Mouse (Mus musculus): ENCODE measurements around the gene Xrcc5.

GRCm38 (mm10) chr1:72434510-72434909 is 127.3 kb downstream of the Xrcc5 start:
- TF ChIP-seq CTCF (IDR thresholded peaks at IDR 0.05; ENCODE audit: borderline replicate concordance, insufficient read depth, low read depth, low read length) (no peak), POLR2A (IDR thresholded peaks at IDR 0.05; ENCODE audit: borderline replicate concordance, insufficient read depth, low read length) (no peak)
